Comparison of ENCODE assay signal across 8 mouse cellular contexts in genomic region chr7:45466283-45467089, GRCm38 (mm10). TPM values are rescaled to one million over a fixed set of nuclear protein-coding genes. Genes with fewer than 3 reads are reported as not detected.
DNase-seq lines count a peak whose midpoint lies in the region; ATAC-seq lines count a peak whose summit lies in the region.

Gene Bax, minus strand, starts transcription at chr7:45466898.

- peak within 1 kb of the TSS; percentile 78 for H3K4me3 ChIP-seq in hindbrain, embryonic 13.5 days

- H3K36me3 ChIP-seq in hindbrain, embryonic 13.5 days, result peaks cover 33% of the 10 kb centered on the region

- H3K4me1 ChIP-seq in hindbrain, embryonic 13.5 days (replicated peaks), result peaks cover 31% of the 10 kb centered on the region

- ATAC-seq in hindbrain, embryonic 13.5 days (ENCODE audit: low FRiP score), result peak; percentile 79

- peak within 1 kb of the TSS; percentile 96 for H3K4me2 ChIP-seq in hindbrain, embryonic 13.5 days

- WGBS in hindbrain, embryonic 13.5 days, result under 1% methylated on average over 41 of the region's 58 CpGs

- H3K9ac ChIP-seq in hindbrain, embryonic 13.5 days, result peak within 1 kb of the TSS; percentile 98

- peak; percentile 98 for DNase-seq in NIH3T3 (ENCODE audit: low read depth)
- peak; percentile 99 for DNase-seq in cerebellum, postnatal 10 days
- DNase-seq in frontal cortex, postnatal 14 days (ENCODE audit: low spot score in 2 of 2), result peak; percentile 92 to 95
- peak; percentile 89 to 90 for DNase-seq in layer of hippocampus, postnatal 25 days (ENCODE audit: extremely low spot score in 1 of 2, low spot score in 1 of 2)
- peak; percentile 95 for DNase-seq in lung, postnatal 25 days (ENCODE audit: low spot score)
- peak; percentile 99 for DNase-seq in retina, embryonic 14.5 days (ENCODE audit: low spot score)
- peak; percentile 96 for DNase-seq in thymus, postnatal 4 days

- no peaks in the 10 kb centered on the region for H3K9me3 ChIP-seq in hindbrain, embryonic 13.5 days

- no peaks in the 10 kb centered on the region for H3K27me3 ChIP-seq in hindbrain, embryonic 13.5 days

- H3K27ac ChIP-seq in hindbrain, embryonic 13.5 days, result peak within 1 kb of the TSS; percentile 85

RNA-seq across cellular contexts. Expression of gene Bax, which starts in this region (rescaled TPM):
- polyA plus RNA-seq in hindbrain, embryonic 13.5 days (2015; fragmentation: Nextera tagmentation; extraction: Ambion mirVana), result 253 and 271 TPM in 2 replicates
- 10 to 100 TPM; 81.6 to 82.1 TPM for total RNA-seq in layer of hippocampus, postnatal 25 days (2021)

Comparison
In these comparisons a context has a peak if more than half of its experiments do, and no peak if none do; other contexts are left out.
1. Peak in every context shown above with its lines: DNase-seq, ATAC-seq, H3K4me3 ChIP-seq and H3K27ac ChIP-seq.